Mouse (Mus musculus) lung, postnatal 0 days (tissue): ENCODE data around the gene Scaf1.

ENCODE experiments used
- CTCF ChIP-seq: IDR thresholded peaks from 2 replicates; pipeline ENCODE4 v1.5.1; 2016; ENCODE audit warnings: antibody characterized with exemption, mild to moderate bottlenecking
- EP300 ChIP-seq: IDR thresholded peaks from 2 replicates; pipeline ENCODE4 v1.6.1; 2016; ENCODE audit warnings: antibody characterized with exemption, mild to moderate bottlenecking, control low read depth

GRCm38 (mm10) chr7:45043307-45043706, 27.1 kb upstream of the Scaf1 start:
- TF ChIP-seq CTCF (no peak), EP300 (no peak)
